Mouse (Mus musculus): ENCODE measurements around the gene Cysrt1. TPM values are rescaled to one million over a fixed set of nuclear protein-coding genes. Genes with fewer than 3 reads are reported as not detected.

The Cysrt1 gene
- polyA plus RNA-seq (2017; shearing (Covaris generic)): not detected

GRCm38 (mm10) chr2:25242101-25242506 is at the start of gene Cysrt1, which contains the start of gene Rnf208:
Gene Cysrt1 (minus strand): TSS chr2:25242452.
Gene Rnf208 (plus strand): TSS chr2:25242255.

GRCm38 (mm10) chr2:25289651-25290050 is 47.4 kb upstream of the Cysrt1 start, which contains the start of gene Lrrc26:
Gene Lrrc26 (plus strand): TSS chr2:25289915.

GRCm38 (mm10) chr2:25287927-25288649 is 45.8 kb upstream of the Cysrt1 start, which contains the start of gene Tmem210:
Gene Tmem210 (plus strand): TSS chr2:25288145.

GRCm38 (mm10) chr2:25271827-25272511 is 29.7 kb upstream of the Cysrt1 start, which contains the start of the genes Ssna1 and Anapc2:
Gene Ssna1 (minus strand): TSS chr2:25272438.
Gene Anapc2 (plus strand): TSS chr2:25272478.

GRCm38 (mm10) chr2:25262291-25262767 is 20.1 kb upstream of the Cysrt1 start, which contains the start of gene Tprn:
Gene Tprn (plus strand): TSS chr2:25262618.

GRCm38 (mm10) chr2:25255284-25255779 is 13.1 kb upstream of the Cysrt1 start, which contains the start of gene Tmem203:
Gene Tmem203 (plus strand): TSS chr2:25255439.

GRCm38 (mm10) chr2:25246183-25247072 is 4.2 kb upstream of the Cysrt1 start, which contains the start of gene AL732309.1:
Gene AL732309.1 (minus strand): TSS chr2:25246863.

GRCm38 (mm10) chr2:25236614-25237013 is 5.6 kb downstream of the Cysrt1 start, which contains the start of gene Rnf224:
Gene Rnf224 (minus strand): TSS chr2:25236787.

GRCm38 (mm10) chr2:25234050-25234449 is 8.2 kb downstream of the Cysrt1 start, which contains the start of gene Slc34a3:
Gene Slc34a3 (minus strand): TSS chr2:25234364.

GRCm38 (mm10) chr2:25224492-25224765 is 17.8 kb downstream of the Cysrt1 start, which contains the start of gene Tubb4b:
Gene Tubb4b (minus strand): TSS chr2:25224702.

GRCm38 (mm10) chr2:25218445-25218844 is 23.8 kb downstream of the Cysrt1 start, which contains the start of gene Fam166a:
Gene Fam166a (plus strand): TSS chr2:25218745.

GRCm38 (mm10) chr2:25214444-25214843 is 27.8 kb downstream of the Cysrt1 start, which contains the start of gene Stpg3:
Gene Stpg3 (minus strand): TSS chr2:25214637.

GRCm38 (mm10) chr2:25211121-25211670 is 31.1 kb downstream of the Cysrt1 start, which contains the start of gene Nelfb:
Gene Nelfb (minus strand): TSS chr2:25211489.

GRCm38 (mm10) chr2:25196172-25196954 is 45.9 kb downstream of the Cysrt1 start, which contains the start of gene Tor4a:
Gene Tor4a (minus strand): TSS chr2:25196886.

Other genes starting within 250 kb of the Cysrt1 start
- 10 to 100 TPM; 31.8 to 38.7 TPM for gene Nsmf, start 188.1 kb downstream of the Cysrt1 start, polyA plus RNA-seq (2017; shearing (Covaris generic))
- not detected for gene Entpd8, start 162.1 kb downstream of the Cysrt1 start, polyA plus RNA-seq (2017; shearing (Covaris generic))
- 1 to 10 TPM; 1.3 to 1.4 TPM for gene Noxa1, start 147.3 kb downstream of the Cysrt1 start, polyA plus RNA-seq (2017; shearing (Covaris generic))
- gene Nrarp, start 61.7 kb downstream of the Cysrt1 start, polyA plus RNA-seq (2017; shearing (Covaris generic)): 1 to 10 TPM; 3.6 to 4.7 TPM
- gene Tor4a, start 45.6 kb downstream of the Cysrt1 start, polyA plus RNA-seq (2017; shearing (Covaris generic)): 100 to 1,000 TPM in 1 of 2 experiments, 10 to 100 TPM in 1; 82.2 to 121 TPM
- gene Nelfb, start 31.0 kb downstream of the Cysrt1 start, polyA plus RNA-seq (2017; shearing (Covaris generic)): 100 to 1,000 TPM; 104 to 121 TPM
- not detected for gene Stpg3, start 27.8 kb downstream of the Cysrt1 start, polyA plus RNA-seq (2017; shearing (Covaris generic))
- under 1 TPM in 1 of 2 experiments, not detected in 1; 0.44 TPM for gene Fam166a, start 23.7 kb downstream of the Cysrt1 start, polyA plus RNA-seq (2017; shearing (Covaris generic))
- gene Tubb4b, start 17.8 kb downstream of the Cysrt1 start, polyA plus RNA-seq (2017; shearing (Covaris generic)): 100 to 1,000 TPM; 153 to 167 TPM
- under 1 TPM in 1 of 2 experiments, not detected in 1; 0.07 TPM for gene Slc34a3, start 8.1 kb downstream of the Cysrt1 start, polyA plus RNA-seq (2017; shearing (Covaris generic))
- under 1 TPM in 1 of 2 experiments, not detected in 1; 0.14 TPM for gene Rnf224, start 5.7 kb downstream of the Cysrt1 start, polyA plus RNA-seq (2017; shearing (Covaris generic))
- 1 to 10 TPM; 1.2 to 4.3 TPM for gene Rnf208, start 197 bp downstream of the Cysrt1 start, polyA plus RNA-seq (2017; shearing (Covaris generic))
- gene AL732309.1, start 4.4 kb upstream of the Cysrt1 start, polyA plus RNA-seq (2017; shearing (Covaris generic)): 1 to 10 TPM; 2.1 to 9.4 TPM
- 10 to 100 TPM; 31.0 to 41.1 TPM for gene Tmem203, start 13.0 kb upstream of the Cysrt1 start, polyA plus RNA-seq (2017; shearing (Covaris generic))
- 10 to 100 TPM; 10.9 to 12.4 TPM for gene Tprn, start 20.2 kb upstream of the Cysrt1 start, polyA plus RNA-seq (2017; shearing (Covaris generic))
- gene Ssna1, start 30.0 kb upstream of the Cysrt1 start, polyA plus RNA-seq (2017; shearing (Covaris generic)): 100 to 1,000 TPM; 140 TPM
- 10 to 100 TPM; 78.1 to 84.1 TPM for gene Anapc2, start 30.0 kb upstream of the Cysrt1 start, polyA plus RNA-seq (2017; shearing (Covaris generic))
- gene Tmem210, start 45.7 kb upstream of the Cysrt1 start, polyA plus RNA-seq (2017; shearing (Covaris generic)): not detected
- not detected for gene Lrrc26, start 47.5 kb upstream of the Cysrt1 start, polyA plus RNA-seq (2017; shearing (Covaris generic))
- under 1 TPM; 0.10 to 0.39 TPM for gene Grin1, start 76.7 kb upstream of the Cysrt1 start, polyA plus RNA-seq (2017; shearing (Covaris generic))
- gene Man1b1, start 89.9 kb upstream of the Cysrt1 start, polyA plus RNA-seq (2017; shearing (Covaris generic)): 10 to 100 TPM; 17.2 to 17.6 TPM
- gene Dpp7, start 113.9 kb upstream of the Cysrt1 start, polyA plus RNA-seq (2017; shearing (Covaris generic)): 10 to 100 TPM; 13.0 to 16.1 TPM
- 10 to 100 TPM; 50.7 to 71.9 TPM for gene Uap1l1, start 123.2 kb upstream of the Cysrt1 start, polyA plus RNA-seq (2017; shearing (Covaris generic))
- 1 to 10 TPM; 4.3 to 6.6 TPM for gene Sapcd2, start 129.9 kb upstream of the Cysrt1 start, polyA plus RNA-seq (2017; shearing (Covaris generic))
- gene Entpd2, start 153.4 kb upstream of the Cysrt1 start, polyA plus RNA-seq (2017; shearing (Covaris generic)): under 1 TPM in 1 of 2 experiments, not detected in 1; 0.17 TPM
- gene Npdc1, start 156.9 kb upstream of the Cysrt1 start, polyA plus RNA-seq (2017; shearing (Covaris generic)): 1 to 10 TPM; 1.1 to 4.0 TPM
- 10 to 100 TPM; 13.1 to 35.9 TPM for gene Fut7, start 180.8 kb upstream of the Cysrt1 start, polyA plus RNA-seq (2017; shearing (Covaris generic))
- 10 to 100 TPM; 20.5 to 67.6 TPM for gene Abca2, start 186.3 kb upstream of the Cysrt1 start, polyA plus RNA-seq (2017; shearing (Covaris generic))
- 1 to 10 TPM; 1.1 to 2.4 TPM for gene Clic3, start 214.4 kb upstream of the Cysrt1 start, polyA plus RNA-seq (2017; shearing (Covaris generic))
- gene Paxx, start 218.6 kb upstream of the Cysrt1 start, polyA plus RNA-seq (2017; shearing (Covaris generic)): 100 to 1,000 TPM in 1 of 2 experiments, 10 to 100 TPM in 1; 95.9 to 106 TPM
- gene Ptgds, start 227.6 kb upstream of the Cysrt1 start, polyA plus RNA-seq (2017; shearing (Covaris generic)): under 1 TPM in 1 of 2 experiments, not detected in 1; 0.63 TPM

All from activated CD4-positive, CD25-positive, alpha-beta regulatory T cell (primary cell).